Mouse (Mus musculus): ENCODE measurements around the gene Sf3b3.
"Not testable (repeated sequence)": the region's sequence is repeated elsewhere in the genome, so short reads cannot be mapped to it uniquely, and the experiment has no call there.

The Sf3b3 gene

GRCm38 (mm10) chr8:110846405-110847170, at the start of gene Sf3b3, which contains the start of gene Cog4:
Gene Sf3b3, minus strand, starts transcription at chr8:110846787.
Gene Cog4, plus strand, starts transcription at chr8:110846600.
- DNase-seq (ENCODE audit: low read depth) = peak; percentile 83

GRCm38 (mm10) chr8:110895812-110896211, 49.2 kb upstream of the Sf3b3 start:
- DNase-seq (ENCODE audit: low read depth) = no peak

- no peak for DNase-seq (ENCODE audit: low read depth)
Observed at GRCm38 (mm10) chr8:110895254-110895653, 48.7 kb upstream of the Sf3b3 start.

- DNase-seq (ENCODE audit: low read depth) = no peak
Observed at GRCm38 (mm10) chr8:110894851-110895250, 48.3 kb upstream of the Sf3b3 start.

GRCm38 (mm10) chr8:110892913-110893312, 46.3 kb upstream of the Sf3b3 start:
- no peak for DNase-seq (ENCODE audit: low read depth)

GRCm38 (mm10) chr8:110892040-110892439, 45.5 kb upstream of the Sf3b3 start:
- DNase-seq (ENCODE audit: low read depth) = no peak

- no peak for DNase-seq (ENCODE audit: low read depth)
Observed at GRCm38 (mm10) chr8:110889904-110890470, 43.4 kb upstream of the Sf3b3 start.

- no peak for DNase-seq (ENCODE audit: low read depth)
Observed at GRCm38 (mm10) chr8:110888860-110889259, 42.3 kb upstream of the Sf3b3 start.

- DNase-seq (ENCODE audit: low read depth) = no peak
Observed at GRCm38 (mm10) chr8:110888441-110888840, 41.9 kb upstream of the Sf3b3 start.

- DNase-seq (ENCODE audit: low read depth) = no peak
Observed at GRCm38 (mm10) chr8:110887551-110887950, 41.0 kb upstream of the Sf3b3 start.

GRCm38 (mm10) chr8:110886634-110887033, 40.0 kb upstream of the Sf3b3 start:
- no peak for DNase-seq (ENCODE audit: low read depth)

GRCm38 (mm10) chr8:110883824-110884223, 37.2 kb upstream of the Sf3b3 start:
- DNase-seq (ENCODE audit: low read depth) = no peak

- DNase-seq (ENCODE audit: low read depth) = no peak
Observed at GRCm38 (mm10) chr8:110881741-110882310, 35.2 kb upstream of the Sf3b3 start.

- DNase-seq (ENCODE audit: low read depth) = no peak
Observed at GRCm38 (mm10) chr8:110877862-110878261, 31.3 kb upstream of the Sf3b3 start.

- DNase-seq (ENCODE audit: low read depth) = no peak
Observed at GRCm38 (mm10) chr8:110870501-110870900, 23.9 kb upstream of the Sf3b3 start.

GRCm38 (mm10) chr8:110861347-110862025, 14.9 kb upstream of the Sf3b3 start:
- not testable (repeated sequence) for DNase-seq (ENCODE audit: low read depth)

- DNase-seq (ENCODE audit: low read depth) = no peak
Observed at GRCm38 (mm10) chr8:110859651-110860501, 13.3 kb upstream of the Sf3b3 start.

- no peak for DNase-seq (ENCODE audit: low read depth)
Observed at GRCm38 (mm10) chr8:110856760-110857461, 10.3 kb upstream of the Sf3b3 start.

- not testable (repeated sequence) for DNase-seq (ENCODE audit: low read depth)
Observed at GRCm38 (mm10) chr8:110856073-110856472, 9.5 kb upstream of the Sf3b3 start.

GRCm38 (mm10) chr8:110851186-110851585, 4.6 kb upstream of the Sf3b3 start:
- no peak for DNase-seq (ENCODE audit: low read depth)
